Mouse (Mus musculus) lung, postnatal 0 days (tissue): ENCODE data around the gene Dhcr24.

Experiments
- CTCF ChIP-seq: IDR thresholded peaks from 2 replicates; pipeline ENCODE4 v1.5.1; 2016; ENCODE audit warnings: antibody characterized with exemption, mild to moderate bottlenecking
- EP300 ChIP-seq: IDR thresholded peaks from 2 replicates; pipeline ENCODE4 v1.6.1; 2016; ENCODE audit warnings: antibody characterized with exemption, mild to moderate bottlenecking, control low read depth

DNA sequence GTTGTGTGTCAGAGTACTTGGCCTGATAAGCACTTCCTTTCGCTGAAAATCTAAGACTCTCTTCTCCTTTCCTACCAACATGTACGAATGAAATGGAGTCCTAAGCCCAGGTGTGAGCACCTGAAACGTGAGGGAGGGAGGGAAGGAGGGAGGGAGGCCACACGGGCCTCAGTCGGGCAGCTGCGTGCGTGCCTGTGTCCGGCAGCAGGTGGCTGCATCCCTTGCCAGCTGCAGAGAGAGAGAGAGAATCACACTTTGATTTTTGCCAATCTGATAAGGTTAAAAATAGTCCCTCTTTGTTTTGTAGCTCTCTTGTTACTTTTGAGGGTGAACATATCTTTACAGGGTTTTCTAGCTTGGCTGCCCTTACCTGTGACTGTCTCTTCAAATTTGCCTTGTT is 14.2 kb downstream of the Dhcr24 start:
- TF ChIP-seq CTCF = no peak
- TF ChIP-seq EP300 = no peak
